Mouse (Mus musculus) ovary, adult 18-20 months (tissue): Measurements from ENCODE around the gene Gm20388.

Source experiments
- DNase-seq: peaks from one replicate; pipeline ENCODE4 v3.0.0; 2022; ENCODE audit warnings: low spot score, mixed read lengths

Gene Gm20388

GRCm38 (mm10) chr8:120440739-120441138 is 530.1 kb downstream of the Gm20388 start:
- DNase-seq: no peak

GRCm38 (mm10) chr8:120441637-120442036 is 531.0 kb downstream of the Gm20388 start:
- DNase-seq: no peak

- DNase-seq: no peak
Observed at GRCm38 (mm10) chr8:120442306-120443003, 531.8 kb downstream of the Gm20388 start.

GRCm38 (mm10) chr8:120445249-120445648 is 534.6 kb downstream of the Gm20388 start:
- DNase-seq: no peak

GRCm38 (mm10) chr8:120448131-120448530 is 537.5 kb downstream of the Gm20388 start:
- no peak for DNase-seq

- peak; percentile 51 for DNase-seq
Observed at GRCm38 (mm10) chr8:120449139-120449538, 538.5 kb downstream of the Gm20388 start.

GRCm38 (mm10) chr8:120449608-120450031 is 539.0 kb downstream of the Gm20388 start:
- DNase-seq: no peak

- no peak for DNase-seq
Observed at GRCm38 (mm10) chr8:120452111-120452510, 541.5 kb downstream of the Gm20388 start.

GRCm38 (mm10) chr8:120454404-120454803 is 543.8 kb downstream of the Gm20388 start:
- DNase-seq: no peak

- DNase-seq: no peak
Observed at GRCm38 (mm10) chr8:120460375-120460774, 549.7 kb downstream of the Gm20388 start.

GRCm38 (mm10) chr8:120462119-120462551 is 551.5 kb downstream of the Gm20388 start:
- no peak for DNase-seq

- no peak for DNase-seq
Observed at GRCm38 (mm10) chr8:120462611-120463010, 552.0 kb downstream of the Gm20388 start.

- DNase-seq: no peak
Observed at GRCm38 (mm10) chr8:120463918-120464584, 553.4 kb downstream of the Gm20388 start.

- DNase-seq: no peak
Observed at GRCm38 (mm10) chr8:120464585-120464937, 553.9 kb downstream of the Gm20388 start.

GRCm38 (mm10) chr8:120465710-120466109 is 555.1 kb downstream of the Gm20388 start:
- no peak for DNase-seq

- no peak for DNase-seq
Observed at GRCm38 (mm10) chr8:120466266-120466665, 555.6 kb downstream of the Gm20388 start.

GRCm38 (mm10) chr8:120467598-120467997 is 557.0 kb downstream of the Gm20388 start:
- DNase-seq: no peak

GRCm38 (mm10) chr8:120470170-120470569 is 559.5 kb downstream of the Gm20388 start:
- no peak for DNase-seq

- DNase-seq: no peak
Observed at GRCm38 (mm10) chr8:120471166-120471565, 560.5 kb downstream of the Gm20388 start.

- DNase-seq: no peak
Observed at GRCm38 (mm10) chr8:120471752-120472151, 561.1 kb downstream of the Gm20388 start.

- no peak for DNase-seq
Observed at GRCm38 (mm10) chr8:120472230-120472629, 561.6 kb downstream of the Gm20388 start.

- no peak for DNase-seq
Observed at GRCm38 (mm10) chr8:120473729-120474364, 563.2 kb downstream of the Gm20388 start.
